Mouse (Mus musculus) urinary bladder, adult 18-20 months (tissue): ENCODE measurements at regions not wholly inside any gene's neighbourhood (a gene's known extent, or its start where the extent isn't known, plus 50 kb on each side); places are given as distances from the start of the nearest gene placed in this dataset.

ENCODE experiments used
- DNase-seq, 2 experiments: peaks; one replicate each; pipeline ENCODE4 v3.0.0; 2022; ENCODE audit warnings: low spot score in 2 of 2, mixed read lengths in 2 of 2

GRCm38 (mm10) chr1:90668787-90669186, 66.0 kb downstream of the Cops8 start:
- no peak for DNase-seq

DNA sequence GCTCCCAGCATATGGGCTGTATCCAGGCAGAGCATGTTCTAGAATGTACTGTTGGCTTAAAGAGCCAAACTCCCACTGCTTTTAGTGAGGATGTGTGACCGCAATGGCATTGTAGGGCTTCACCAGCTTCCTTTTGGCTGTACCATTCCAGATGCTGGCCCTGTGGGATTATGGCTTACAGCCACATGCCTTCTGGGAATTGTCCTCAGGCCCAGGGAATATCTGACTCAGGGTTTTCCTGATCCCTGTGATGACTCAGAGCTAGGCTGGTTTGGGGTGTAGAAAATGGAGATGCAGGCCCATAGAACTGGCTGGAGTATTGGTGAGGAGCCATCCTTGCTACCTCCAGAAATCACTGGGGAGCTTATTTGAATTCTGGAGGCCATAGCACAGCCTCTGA, 66.5 kb downstream of the Cops8 start:
- DNase-seq, result no peak

- DNase-seq, result no peak
These were observed 67.6 kb downstream of the Cops8 start for GRCm38 (mm10) chr1:90670346-90670745.

DNA sequence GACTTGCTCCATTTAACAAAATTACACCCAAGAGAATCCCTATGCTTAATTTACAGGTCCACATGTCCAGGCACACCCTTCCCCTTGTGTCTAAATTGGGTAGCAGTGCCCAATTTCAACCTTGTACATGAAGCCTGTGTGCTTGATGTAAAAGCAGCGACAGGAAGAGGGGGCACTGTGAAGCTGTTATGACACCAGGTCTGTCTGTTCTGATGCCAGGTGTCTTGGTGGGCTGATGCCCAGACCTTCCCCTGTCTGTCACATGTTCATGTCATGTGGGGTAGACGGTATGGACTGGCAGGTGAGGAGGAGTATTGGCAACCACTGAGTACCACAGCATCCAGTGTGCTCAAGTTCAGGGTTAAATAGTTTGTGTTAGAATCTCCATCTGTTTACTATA, 71.0 kb downstream of the Cops8 start:
- DNase-seq, result no peak

GRCm38 (mm10) chr1:90676192-90677006, 73.6 kb downstream of the Cops8 start:
- DNase-seq, result no peak

DNA sequence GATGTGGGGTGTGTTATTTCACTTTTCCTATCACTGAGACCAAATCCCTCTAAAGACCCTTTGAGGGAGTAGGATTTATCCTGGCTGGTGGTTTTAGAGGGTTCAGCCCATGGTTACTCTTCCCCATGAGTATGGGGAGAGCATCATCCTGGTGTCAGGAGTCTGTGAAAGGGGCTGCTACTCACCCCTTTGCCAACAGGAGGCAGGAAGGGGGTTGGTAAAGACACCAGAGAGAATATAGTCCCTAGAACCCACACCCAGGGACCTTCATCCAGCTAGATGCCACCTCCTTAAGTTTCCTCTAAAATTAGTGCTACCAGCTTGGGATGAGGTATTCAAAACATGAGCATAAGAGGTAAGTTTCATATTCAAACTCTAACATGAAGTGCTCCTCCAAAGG, 74.4 kb downstream of the Cops8 start:
- DNase-seq, result no peak

DNA sequence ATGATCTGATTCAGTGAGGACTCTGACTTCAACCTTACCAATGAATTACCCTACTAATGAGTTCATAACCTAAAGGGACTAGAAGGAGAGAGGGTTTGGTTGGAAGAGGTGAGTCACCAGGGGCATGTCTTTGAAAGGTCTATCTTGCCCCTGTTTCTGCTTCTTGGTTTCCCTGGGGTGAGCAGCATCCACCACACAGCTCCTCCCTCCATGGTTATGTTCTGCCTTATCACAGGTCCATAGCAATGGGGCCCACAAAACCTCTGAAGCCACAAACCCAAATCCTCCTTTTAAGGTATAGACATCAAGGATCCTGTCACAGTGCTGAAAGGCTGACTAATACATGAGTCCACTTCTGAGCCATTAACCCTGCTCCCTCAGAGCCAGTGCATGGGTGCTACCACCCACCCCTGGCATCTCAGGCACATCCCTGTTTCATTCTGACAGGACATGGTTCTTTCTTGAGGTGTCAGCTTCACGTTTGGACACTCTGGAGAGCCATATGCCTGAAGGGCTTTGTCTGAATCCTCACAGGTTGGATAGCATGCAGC, 74.9 kb downstream of the Cops8 start:
- no peak for DNase-seq

- no peak for DNase-seq
These were observed 75.6 kb downstream of the Cops8 start for GRCm38 (mm10) chr1:90678416-90678815.

DNA sequence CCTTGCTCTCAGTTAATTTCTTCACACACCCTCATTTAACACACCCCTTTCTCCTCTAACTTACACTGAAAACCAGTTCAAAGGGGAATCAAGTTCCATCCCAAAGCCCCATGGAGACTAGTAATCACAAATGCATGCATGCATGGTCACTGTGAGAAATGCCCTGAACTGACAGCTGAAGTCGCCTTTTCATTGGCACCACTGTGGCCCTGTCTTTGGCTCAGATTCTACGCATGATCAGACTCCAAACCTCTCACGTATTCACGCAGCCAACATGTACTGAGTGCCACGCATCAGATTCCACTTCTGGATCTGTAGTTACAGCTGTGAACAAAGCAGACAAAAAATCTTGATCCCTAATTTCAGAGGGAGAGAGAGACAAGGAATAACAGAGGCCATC, 85.3 kb downstream of the Cops8 start:
- DNase-seq, result no peak

DNA sequence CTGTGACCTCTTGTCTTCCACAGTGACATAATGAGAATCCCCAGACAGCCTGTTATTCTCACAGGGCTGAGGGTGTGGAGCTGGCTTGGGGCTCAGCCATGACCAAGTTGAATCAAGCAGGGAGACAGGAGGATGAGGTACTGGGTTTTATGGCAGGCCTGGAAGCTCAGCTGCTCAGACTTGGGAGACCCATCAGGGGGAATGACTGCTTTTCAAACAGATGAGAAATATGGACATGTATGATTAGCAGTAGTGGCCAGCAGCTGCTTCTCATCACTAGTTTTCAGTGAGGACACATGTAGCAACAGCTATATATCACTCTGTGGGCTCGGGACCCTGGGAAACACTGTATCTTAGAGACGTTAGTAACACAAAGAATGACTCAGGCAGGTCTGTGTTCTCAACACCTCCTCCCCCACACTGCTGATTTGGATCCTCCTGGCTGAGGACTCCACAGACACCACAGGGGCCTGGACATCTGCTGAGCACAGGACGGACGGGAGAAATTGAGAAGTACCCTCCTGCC, 87.9 kb downstream of the Cops8 start:
- peak; percentile 5 to 18 for DNase-seq

- DNase-seq, result no peak
These were observed 88.4 kb downstream of the Cops8 start for GRCm38 (mm10) chr1:90691157-90691594.

GRCm38 (mm10) chr1:90692851-90693250, 90.1 kb downstream of the Cops8 start:
- DNase-seq, result no peak

DNA sequence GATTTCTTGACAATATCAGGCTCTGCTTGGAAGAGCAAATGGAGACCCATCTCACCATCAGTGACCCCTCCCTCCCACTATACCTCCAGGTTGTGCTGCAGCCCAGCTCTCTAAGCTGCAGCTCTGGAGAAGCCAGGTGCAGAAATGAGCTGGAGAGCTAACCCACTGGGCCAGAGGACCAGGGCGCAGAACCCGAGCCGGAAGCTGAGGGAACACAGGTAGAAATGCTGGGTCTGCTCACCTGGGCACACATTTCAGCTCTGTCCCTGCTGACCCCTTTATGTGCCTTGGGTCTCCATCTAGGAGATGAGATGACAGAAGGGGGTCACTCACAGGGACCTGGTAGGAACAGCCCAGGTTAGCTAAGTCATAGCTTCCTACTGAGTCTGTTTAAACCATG, 92.0 kb downstream of the Cops8 start:
- DNase-seq, result no peak

DNA sequence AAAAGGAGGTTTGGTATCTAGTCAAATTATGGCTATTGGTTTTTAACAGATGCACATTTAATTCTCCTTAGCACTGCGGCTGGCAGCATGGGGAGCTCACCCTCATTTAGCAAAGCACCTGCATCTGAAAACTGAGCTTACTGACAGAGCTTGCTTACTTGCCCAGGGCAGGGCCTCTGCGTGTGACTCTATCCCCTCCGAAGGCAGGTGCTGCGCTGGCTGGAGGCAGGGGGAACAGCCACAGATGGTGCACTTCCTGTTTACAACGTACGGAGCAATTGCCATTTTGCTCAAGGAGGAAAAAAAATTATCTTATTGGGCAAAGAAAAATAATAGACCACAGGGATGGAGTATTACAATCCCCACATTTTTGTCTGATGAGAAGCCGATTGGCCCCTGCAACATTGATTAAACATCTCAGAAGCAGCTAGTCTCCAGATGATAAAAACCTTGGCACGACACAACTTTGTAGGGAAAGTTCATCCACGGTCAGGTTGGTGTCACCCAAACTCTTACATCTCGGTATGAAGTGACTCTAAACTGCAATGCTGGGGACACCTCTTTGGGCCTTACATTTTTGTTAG, 92.5 kb downstream of the Cops8 start:
- DNase-seq, result no peak

DNA sequence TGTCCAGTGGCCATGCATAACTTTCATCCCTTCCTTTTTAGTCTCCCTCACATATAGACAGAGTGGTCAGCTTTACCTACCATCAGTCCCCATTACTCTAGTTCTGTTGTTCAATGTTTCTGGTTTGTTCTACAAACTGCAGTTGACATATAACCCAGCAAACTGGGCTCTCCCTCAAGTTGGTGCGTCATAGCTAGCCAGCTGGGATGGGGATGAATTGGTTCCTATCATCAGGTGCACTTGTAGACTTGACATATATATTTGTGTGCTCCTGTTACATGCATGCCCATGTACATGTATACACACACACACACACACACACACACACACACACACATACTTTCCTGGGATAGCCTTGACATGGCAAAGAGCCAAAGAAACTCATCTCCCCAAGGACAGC, 93.2 kb downstream of the Cops8 start:
- no peak for DNase-seq

GRCm38 (mm10) chr1:90697056-90697596, 94.3 kb downstream of the Cops8 start:
- no peak for DNase-seq

- no peak for DNase-seq
These were observed 95.8 kb downstream of the Cops8 start for GRCm38 (mm10) chr1:90698618-90699017.

GRCm38 (mm10) chr1:90701756-90702155, 99.0 kb downstream of the Cops8 start:
- no peak for DNase-seq

DNA sequence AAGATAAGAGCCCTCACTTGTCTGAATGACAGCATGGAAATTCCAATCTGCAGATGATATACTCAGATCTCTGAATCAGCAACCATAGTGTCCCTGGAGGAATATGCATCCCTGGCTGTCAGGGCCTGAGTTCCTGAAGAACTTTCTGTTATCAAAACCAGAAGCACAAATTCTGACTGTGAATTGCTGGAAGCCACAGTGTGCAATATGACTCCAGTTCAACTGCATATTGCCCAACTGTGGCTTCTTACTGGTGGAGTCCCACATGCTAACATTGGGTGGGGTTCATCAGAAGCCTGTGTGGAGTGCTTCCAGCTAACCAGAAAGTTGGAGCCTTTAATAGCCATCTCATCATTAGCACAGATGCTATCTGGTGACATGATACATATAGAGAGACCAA, 103.6 kb downstream of the Cops8 start:
- DNase-seq, result no peak

- DNase-seq, result no peak
These were observed 107.0 kb downstream of the Cops8 start for GRCm38 (mm10) chr1:90709761-90710160.

GRCm38 (mm10) chr1:90710566-90710965, 107.8 kb downstream of the Cops8 start:
- DNase-seq, result peak in 1 of 2 experiments; percentile 53

DNA sequence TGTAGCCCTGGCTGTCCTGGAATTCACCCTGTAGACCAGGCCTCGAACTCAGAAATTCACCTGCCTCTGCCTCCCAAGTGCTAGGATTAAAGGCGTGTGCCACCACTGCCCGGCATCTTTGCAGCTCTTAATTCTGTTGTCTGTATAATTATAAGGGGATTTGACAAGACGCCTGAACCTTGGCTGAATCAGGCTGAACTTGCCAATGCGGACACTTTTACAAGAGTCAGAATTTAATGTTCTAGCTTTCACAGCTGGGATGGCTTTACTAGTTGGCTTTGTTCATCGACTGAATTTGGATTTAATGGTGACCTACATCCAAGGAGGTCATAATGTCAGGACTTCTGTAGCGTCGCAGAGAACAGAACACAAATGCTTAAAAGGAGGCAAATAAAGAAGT, 108.3 kb downstream of the Cops8 start:
- no peak for DNase-seq
